Mouse (Mus musculus) right cerebral cortex, postnatal 10 days (tissue): Measurements from ENCODE around the gene Hnrnpul2.
A peak's percentile ranks its signal among the peaks of the same experiment; 100 is the strongest.
"Not testable (repeated sequence)": the region's sequence is repeated elsewhere in the genome, so short reads cannot be mapped to it uniquely, and the experiment has no call there.

ENCODE experiments used
- DNase-seq, 2 experiments: peaks; one replicate each; pipeline ENCODE4 v3.0.0; 2021; ENCODE audit warnings: low spot score in 2 of 2

Hnrnpul2 gene

DNA sequence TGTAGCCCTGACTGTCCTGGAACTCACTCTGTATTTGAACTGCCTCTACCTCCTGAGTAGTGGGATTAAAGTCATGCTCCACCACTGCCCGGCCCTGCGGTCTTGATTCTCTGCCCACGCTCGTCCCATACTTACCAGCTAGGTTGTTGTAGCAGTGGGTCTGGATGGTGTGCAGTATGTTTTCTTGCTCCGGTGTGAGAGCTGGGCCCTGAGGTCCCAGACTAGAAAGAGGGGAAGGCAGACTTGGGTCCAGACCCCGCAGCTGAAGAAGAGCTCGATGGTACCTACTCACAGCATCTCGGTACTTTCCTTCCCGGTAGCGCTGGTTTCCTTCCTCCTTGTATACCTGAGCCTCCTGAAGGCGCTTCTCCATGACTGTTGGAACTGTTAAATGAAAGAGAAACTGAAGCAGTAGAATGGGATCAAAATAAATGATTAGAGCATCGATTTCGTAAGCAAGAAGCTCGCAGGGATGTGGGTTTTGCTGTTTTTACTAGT, 1.5 kb upstream of the Hnrnpul2 start:
- no peak for DNase-seq

- DNase-seq, result peak; percentile 98 to 99
Observed at GRCm38 (mm10) chr19:8818801-8819595, 812 bp upstream of the Hnrnpul2 start, which contains the start of gene Ttc9c. TSS of gene Ttc9c (minus strand) at chr19:8819333.

DNA sequence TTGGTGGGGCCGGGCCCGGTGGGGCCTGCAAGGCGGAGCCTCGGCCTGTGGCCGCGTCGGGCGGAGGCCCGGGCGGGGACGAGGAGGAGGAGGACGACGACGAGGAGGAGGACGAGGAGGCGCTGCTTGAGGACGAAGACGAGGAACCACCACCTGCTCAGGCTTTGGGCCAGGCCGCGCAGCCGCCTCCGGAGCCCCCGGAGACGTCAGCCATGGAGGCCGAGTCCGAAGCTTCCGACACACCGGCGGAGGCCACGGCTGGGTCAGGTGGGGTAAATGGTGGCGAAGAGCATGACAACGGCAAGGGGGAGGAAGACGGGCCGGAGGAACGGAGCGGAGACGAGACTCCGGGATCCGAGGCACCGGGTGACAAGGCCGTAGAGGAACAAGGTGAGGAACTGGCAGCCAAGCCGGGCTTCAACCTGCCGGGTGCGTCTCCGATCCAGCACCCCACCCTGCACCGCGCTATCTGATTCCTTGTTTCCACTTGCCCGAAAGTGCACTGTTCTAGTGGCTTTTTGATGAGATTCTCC, 680 bp downstream of the Hnrnpul2 start:
- peak; percentile 55 to 62 for DNase-seq

DNA sequence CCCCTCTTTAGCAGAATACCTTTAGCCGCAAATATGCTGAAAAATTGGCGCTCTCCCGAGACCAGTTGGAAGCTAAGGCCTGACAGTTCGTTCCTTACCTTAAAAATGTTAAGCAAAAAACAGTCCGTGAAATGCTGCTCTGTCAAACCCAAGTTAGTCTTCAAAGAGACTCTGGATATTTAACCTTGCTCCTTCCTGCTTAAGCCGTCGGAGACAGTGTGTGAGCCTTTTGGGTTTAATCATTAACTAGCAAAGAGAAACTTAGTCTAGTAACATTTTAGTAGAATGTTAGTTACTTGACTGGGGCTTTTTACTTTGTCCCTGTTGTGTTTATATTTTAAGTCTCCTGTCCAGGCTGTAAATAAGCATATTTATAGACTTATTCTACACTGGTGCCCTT, 1.3 kb downstream of the Hnrnpul2 start:
- no peak for DNase-seq

DNA sequence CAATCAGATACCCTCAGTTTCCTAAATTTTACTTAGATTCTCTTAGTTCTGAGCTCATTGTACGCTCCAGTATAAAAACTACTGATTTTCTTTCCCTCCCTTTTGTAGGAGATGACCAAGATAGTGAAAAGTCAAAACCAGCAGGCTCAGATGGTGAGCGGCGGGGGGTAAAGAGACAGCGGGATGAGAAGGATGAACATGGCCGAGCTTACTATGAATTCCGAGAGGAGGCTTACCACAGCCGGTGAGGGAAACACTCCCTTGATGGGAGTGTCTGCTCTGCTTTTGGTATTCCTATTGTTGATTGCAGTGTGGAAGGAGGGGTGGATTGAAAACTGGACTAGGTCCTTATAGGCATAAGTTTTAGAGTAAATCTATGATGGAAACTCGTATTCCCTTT, 2.9 kb downstream of the Hnrnpul2 start:
- no peak for DNase-seq

- DNase-seq, result no peak
Observed at GRCm38 (mm10) chr19:8829660-8830059, 9.8 kb downstream of the Hnrnpul2 start, which contains the start of gene AC129217.1. TSS of gene AC129217.1 (plus strand) at chr19:8829773.

DNA sequence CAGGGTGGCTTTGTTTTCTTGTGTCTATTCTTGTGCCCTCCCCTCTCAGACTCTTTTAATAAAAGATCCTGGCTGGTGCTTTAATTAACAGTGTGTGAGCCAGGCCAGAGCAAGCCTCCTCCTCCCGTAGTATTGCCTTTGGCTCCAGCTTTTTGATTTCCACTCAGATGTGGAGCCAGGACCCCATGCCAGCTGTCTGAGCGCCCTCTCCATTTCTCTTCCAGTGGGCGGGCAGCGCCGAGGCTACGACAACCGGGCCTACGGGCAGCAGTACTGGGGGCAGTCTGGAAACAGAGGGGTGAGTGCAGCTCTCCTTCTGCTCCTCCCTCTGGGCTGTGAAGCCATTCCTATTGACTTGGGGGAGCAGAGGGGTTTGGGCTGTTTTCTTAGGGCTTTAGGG, 10.9 kb downstream of the Hnrnpul2 start:
- peak; percentile 62 to 66 for DNase-seq

GRCm38 (mm10) chr19:8831262-8831661, 11.5 kb downstream of the Hnrnpul2 start:
- no peak for DNase-seq

DNA sequence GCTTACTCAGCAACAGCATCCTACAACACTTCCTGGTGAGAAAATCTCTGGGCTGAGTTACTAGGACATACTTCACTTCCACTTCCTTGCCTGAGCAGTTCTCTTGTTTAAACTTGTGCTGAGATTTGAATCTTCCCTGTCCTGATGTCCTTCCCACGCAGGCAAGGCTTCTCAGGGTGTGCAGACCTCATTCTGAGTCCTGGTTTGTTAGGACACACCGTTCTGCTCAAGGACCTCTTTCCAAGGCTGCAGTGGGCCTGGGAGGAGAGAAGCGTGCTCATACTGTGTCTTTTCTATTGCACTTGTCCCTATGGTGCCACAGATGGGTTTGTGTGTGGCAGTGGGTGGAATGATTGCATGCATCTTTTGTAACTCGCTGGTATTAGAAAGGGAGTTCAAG, 13.2 kb downstream of the Hnrnpul2 start:
- DNase-seq, result no peak

DNA sequence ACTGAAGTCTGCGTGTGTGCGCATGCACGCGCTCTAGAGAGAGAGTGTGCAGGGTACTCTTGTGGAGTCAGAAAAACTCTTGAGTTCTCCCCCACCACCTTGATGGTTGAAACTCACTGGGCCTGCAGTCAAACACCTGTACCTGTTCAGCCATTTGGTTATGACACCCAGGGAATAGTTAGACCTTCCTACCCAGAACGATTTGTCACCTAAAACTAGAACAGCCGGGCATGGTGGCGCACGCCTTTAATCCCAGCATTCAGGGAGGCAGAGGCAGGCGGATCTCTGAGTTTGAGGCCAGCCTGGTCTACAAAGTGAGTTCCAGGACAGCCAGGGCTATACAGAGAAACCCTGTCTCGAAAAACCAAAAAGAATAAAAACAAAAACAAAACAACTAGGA, 16.5 kb downstream of the Hnrnpul2 start:
- DNase-seq, result not testable (repeated sequence)

GRCm38 (mm10) chr19:8837251-8837791, 17.5 kb downstream of the Hnrnpul2 start, which contains the start of gene Bscl2:
TSS of gene Bscl2 (plus strand) at chr19:8837467.
- DNase-seq, result peak; percentile 92 to 93

DNA sequence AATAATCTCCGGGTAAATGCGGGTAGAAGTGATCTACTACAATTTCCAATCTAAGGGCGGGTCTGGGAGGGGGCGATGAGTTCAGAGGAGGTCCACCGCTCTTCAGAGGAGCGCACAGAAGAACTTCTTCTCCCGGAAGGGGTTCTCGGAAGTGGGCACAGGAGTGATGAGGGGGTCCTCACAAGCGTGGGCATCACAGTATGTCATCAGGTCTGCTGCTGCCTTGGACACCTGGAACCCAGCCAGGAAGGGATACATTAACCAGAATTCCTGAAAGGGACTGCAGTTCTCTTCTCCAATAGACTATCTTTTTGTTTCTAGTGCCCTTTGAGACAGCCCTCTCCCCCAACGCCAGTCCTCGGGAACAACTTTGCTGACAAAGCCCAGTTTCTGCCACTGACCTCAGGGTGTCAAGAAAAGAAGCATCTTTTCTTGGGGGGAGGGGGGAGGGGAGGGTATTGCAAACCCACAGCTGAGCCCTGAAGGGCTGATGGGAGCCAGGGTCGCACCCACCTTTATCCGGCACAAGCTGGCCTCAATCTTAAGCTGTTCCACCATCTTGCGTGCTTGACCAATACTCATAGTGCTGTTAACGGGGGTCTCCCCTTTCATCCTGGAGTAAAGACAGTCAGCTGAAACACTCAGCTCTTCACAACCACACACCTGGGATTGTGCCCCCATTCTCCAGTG, 18.4 kb downstream of the Hnrnpul2 start:
- peak; percentile 74 to 82 for DNase-seq

DNA sequence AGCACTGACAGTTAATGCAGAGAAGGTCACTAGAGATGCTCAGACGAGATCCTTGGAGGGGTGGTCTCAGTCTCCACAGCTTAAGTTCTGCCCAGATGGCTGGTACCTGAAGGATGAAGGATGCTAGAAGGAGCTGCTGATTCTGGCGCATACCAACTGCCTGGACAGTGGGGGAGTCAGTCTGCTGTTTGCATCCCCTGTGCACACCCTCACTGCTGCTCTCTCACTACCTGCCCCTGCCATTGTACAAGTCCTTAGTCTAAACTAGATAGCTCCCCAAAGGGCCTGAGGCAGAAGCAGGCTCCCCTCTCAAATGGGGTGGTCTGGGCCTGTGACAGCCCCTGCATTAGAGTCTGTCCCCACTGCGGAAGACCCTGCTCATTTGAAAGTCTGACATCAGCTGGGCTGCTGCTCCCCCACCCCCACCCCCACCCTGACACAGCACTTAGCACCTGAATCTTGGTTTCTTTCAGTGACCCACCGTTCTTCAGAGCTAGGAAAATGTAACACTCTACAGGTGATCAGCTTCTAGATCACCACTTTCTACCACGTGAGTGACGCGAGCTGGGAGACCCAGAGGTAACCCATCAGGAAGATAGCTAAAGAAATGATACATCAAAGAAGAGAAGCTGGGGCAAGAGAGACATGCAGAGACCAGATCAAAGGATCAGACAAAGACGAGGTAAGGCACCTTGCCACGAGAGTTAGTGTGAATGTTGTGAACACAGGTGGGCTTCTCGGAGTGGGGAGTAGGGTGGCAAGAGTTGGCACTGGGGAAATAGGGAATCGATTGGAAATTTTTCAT, 19.5 kb downstream of the Hnrnpul2 start, which contains the start of gene Gng3:
TSS of gene Gng3 (minus strand) at position 92 of the 805 bp plus-strand sequence.
- peak; percentile 90 to 93 for DNase-seq

DNA sequence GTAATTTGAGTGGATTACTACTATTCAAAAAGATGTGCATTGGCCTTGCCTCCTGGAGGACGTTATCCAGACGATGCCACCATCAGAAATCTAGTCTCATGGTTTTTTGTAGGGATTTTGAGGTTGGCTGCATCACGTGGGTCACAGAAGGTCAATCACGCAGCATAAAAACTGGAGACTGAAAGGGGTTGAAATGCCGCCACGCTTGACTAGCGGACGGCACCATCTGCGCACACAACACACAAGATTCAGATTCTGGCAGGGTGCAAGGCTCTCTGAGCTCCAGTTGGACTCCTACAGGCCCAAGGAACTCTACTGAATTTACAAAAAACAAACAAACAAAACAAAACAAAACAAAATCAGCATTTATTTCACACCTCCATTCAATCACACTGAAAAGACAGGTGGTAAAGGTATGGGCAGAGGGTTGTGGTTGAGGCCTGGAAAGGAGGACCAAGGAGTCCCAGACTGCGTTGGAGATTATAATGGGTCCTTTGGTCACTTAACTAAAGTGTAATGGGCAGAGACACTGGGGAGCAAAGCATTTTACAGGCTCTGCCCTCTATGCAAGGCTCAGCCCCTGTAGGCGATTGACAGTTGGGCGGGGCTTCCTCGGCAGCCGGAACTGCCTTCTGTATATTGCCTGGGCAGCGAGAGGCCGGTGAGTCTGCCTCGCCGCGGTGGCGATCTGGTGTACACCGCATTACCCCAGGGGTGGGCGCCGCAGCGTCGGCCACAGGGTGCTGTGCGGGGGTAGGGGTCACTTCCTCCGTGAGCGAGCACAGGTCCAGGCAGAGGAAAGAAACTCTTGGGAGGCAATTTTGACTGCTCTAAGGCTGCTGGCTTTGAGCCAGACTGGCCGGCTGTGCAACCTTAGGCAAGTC, 20.3 kb downstream of the Hnrnpul2 start:
- peak; percentile 81 to 87 for DNase-seq

GRCm38 (mm10) chr19:8841012-8841411, 21.2 kb downstream of the Hnrnpul2 start:
- no peak for DNase-seq

DNA sequence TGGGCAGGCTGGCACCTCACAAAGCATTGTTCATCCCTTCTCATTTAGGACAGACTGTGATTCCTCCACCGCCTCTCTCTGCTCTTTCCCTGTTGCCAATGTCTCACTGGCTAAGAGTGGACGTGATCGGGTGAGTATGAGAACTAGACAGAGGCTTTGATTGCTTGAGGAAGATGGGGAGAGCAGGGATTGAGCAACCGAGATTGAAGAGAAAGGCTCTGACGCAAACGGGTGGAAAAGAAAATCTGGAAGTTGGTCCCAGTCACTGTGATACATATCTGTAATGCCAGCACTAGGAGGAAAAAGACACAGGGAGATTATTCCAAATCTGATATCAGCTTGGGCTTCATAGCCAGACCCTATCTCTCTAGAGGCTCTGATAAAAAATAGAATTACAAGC, 23.2 kb downstream of the Hnrnpul2 start:
- no peak for DNase-seq

DNA sequence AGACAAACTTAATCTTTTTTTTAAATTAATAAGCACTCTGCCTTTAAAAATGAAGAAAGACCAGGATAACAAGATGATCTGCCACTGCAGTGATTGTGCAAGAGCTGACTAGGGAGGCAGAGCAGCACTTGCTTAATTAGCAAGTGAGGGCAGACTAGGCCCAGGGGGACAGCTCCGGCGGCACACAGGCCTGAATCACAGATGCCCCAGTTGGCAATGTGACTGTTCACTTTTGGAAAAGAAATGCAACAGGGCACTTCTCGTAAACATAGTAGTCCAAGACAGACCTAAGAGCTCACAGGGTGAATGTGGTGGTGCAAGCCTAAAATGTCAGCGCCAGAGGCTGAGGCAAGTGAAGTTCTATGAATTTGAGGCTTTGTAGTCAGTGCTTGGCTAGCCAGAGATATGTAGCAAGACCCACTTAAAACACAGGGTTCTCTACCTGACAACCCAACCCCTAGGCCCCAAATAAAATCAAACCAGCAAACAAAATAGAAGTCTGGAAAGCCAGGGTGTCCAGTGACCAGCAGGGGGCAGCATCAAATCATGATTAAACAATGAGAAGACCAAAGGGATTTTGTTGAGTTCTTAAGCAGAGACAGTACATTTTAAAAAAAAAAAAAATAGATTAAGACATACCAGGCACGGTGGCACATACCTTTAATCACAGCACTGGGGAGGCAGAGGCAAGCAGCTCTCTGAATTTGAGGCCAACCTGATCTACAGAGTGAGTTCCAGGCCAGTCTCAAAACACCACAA, 24.7 kb downstream of the Hnrnpul2 start:
- peak; percentile 72 to 86 for DNase-seq

DNA sequence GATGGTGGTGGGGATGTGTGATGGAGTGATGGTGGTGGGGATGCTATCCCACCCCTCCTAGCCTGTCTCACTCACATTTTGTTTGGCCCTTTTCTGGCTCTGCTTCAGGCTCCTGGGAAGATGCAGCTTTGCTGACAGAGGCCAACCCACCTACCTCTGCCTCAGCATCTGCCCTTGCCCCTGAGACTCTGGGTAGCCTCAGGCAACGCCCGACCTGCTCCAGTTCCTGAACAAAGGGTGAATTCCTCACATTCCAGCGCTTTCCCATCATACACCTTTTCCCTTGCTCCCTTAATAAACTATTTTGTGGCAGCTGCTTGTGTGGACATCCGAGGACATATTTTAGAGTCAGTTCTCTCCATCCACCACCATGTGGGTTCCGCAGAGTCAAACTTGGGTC, 28.5 kb downstream of the Hnrnpul2 start:
- DNase-seq, result no peak

DNA sequence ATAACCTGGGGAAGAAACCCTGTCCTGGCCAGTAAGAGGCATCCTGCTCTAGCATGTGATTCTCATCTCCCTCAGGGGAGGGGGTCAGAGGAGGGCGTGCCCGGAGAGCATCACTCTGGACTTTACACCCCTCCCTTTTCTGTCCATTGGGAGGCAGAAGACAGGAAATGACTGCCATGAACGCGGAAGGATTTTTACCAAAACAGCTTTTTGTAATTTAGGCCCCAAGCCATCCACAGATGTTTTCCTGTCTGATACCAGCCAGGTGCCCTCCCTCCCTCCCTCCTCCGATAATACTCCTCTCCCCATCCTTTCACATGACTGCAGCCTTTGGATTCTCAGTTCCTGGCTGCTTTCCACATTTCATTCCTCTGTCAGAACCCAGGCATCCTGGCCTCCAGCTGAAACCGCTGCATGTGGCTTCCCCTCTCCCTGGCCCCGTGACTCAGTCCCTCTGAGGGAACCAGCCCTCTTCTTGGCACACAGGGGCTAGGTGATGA, 30.6 kb downstream of the Hnrnpul2 start, which contains the start of gene Lrrn4cl:
TSS of gene Lrrn4cl (plus strand) at position 367 of the 500 bp plus-strand sequence.
- DNase-seq, result peak in 1 of 2 experiments; percentile 47
